Mouse (Mus musculus) embryo, embryonic 10 days (tissue): ENCODE data around the gene Foxi3.

Experiments used
- DNase-seq: peaks from one replicate; pipeline ENCODE4 v3.0.0-alpha.2; 2015; ENCODE audit warnings: low spot score

Gene Foxi3

DNA sequence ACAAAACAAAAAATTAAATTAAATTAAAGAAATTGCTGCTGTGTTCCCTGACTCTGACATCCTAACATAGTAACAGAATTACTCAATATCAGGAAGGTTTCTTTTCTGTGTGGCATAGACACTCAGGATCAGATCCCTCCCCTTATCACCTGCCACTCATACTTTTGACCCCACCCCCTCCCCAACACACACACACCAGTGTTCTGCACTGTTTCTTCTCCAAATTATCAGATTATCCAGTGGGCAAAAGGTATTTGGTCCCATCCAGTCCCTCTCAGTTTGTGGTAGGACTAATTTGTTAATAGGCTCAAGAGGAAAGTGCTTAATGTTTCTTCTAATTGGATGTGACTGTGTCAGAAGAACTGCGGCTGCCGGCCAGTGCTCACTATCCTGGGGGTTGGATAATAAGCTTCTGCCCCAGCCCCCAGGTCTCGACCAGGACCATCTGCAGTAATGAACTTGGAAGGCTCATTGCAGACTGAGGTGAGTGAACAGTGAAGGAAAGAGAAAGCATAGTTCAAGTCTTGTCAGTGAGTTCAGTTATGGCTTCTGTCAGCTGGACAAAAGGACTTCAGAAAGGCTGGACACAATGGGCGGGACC is 39.9 kb downstream of the Foxi3 start:
- DNase-seq: no peak

DNA sequence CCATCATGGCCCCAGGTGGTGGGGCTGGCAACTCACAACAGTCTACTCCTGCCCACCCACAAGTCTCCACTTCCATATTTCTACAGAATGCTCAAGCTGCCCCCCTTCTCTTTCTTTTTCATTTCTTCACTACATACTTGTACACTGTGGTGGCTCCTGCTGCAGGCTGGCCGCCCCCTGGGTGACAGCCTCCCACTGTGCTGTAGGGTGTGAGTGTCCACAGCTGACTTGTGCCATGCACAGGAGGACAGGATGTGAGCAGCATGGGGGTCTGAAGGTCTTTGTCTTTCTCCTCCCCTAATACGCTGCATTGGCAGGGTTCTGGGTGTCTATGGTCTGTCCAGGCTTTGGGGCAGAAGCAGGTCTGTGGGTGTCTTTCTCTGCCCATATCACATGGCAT is 46.3 kb downstream of the Foxi3 start:
- DNase-seq: no peak

DNA sequence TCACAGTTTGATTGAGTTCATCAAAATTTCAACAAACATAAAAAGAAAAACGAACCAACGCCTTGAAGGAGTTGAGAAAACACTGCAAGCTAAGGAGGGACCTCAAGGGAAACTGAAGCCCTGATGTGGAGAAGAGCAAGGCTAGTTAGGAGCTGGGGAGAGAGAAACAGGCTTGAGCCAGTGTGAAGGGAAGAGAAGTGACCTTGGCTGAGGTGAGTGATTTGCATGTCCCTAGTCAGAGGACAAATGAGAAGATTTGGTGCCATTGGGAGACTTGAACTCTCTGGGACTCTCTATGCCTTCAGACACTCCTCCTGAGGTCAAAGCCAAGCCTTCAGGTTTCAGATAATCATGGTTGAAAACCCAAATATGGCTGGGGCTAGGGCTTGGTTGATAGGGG is 47.8 kb downstream of the Foxi3 start:
- DNase-seq: no peak
